Mouse (Mus musculus): ENCODE measurements around the gene Ndel1. TPM values are rescaled to one million over a fixed set of nuclear protein-coding genes. Genes with fewer than 3 reads are reported as not detected.
A peak's percentile ranks its signal among the peaks of the same experiment; 100 is the strongest.

The Ndel1 gene
- total RNA-seq, 2 experiments from 2014 or later: 57.2 to 72.8 TPM

DNA sequence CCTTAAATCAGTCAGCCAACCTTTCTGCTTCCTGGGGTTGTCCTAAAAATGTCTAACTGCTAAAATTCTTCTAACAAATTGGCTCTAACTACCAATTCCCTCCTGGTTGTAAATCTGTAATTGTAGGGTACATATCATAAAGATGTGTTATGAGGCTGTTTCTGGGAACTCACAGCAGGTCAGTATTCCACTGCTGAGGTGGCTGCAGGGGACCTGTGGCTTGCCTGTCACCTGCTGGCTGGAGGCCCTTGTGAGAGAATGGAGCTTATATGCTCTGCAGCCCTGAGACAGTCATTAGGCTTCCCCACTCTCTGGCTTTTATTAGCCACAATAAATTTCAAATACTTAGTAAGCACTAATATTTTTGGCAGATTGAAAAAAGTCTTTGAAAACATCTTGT lies 92.8 kb downstream of the Ndel1 start:
- DNase-seq: no peak

DNA sequence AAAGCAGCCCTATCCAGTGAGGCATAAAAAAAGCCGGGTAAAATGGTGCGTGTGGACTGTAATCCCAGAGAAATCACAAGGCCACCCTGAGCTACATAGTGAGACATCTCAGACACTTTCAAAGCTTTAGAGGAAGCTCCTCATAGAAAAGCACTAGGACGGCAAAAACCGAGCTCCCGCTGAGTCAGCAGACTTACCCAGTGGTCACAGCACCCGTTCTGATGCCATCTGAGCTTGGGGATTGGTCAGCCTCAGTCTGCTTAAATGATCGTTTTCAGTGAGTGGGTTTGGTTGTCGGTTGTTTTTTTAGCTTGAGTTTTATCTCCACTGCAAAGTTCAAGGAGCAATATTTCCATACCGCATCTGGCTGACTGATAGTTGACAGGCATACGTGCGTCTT lies 93.7 kb downstream of the Ndel1 start:
- DNase-seq: no peak

GRCm38 (mm10) chr11:68776147-68776655 lies 95.5 kb downstream of the Ndel1 start:
- peak; percentile 4 for DNase-seq

Other genes starting within 250 kb of the Ndel1 start
- gene Myh10, start 180.3 kb downstream of the Ndel1 start, total RNA-seq (2021): 10 to 100 TPM; 38.9 to 48.6 TPM
- gene Rnf222, start 16.7 kb upstream of the Ndel1 start, total RNA-seq (2021): under 1 TPM; 0.09 to 0.12 TPM
- gene Rpl26, start 29.7 kb upstream of the Ndel1 start, total RNA-seq (2021): 1,000 to 10,000 TPM; 1,288 to 1,295 TPM
- under 1 TPM; 0.27 to 0.60 TPM for gene Odf4, start 55.2 kb upstream of the Ndel1 start, total RNA-seq (2021)
- gene Arhgef15, start 85.6 kb upstream of the Ndel1 start, total RNA-seq (2021): 10 to 100 TPM; 25.4 to 35.9 TPM
- gene Slc25a35, start 96.3 kb upstream of the Ndel1 start, total RNA-seq (2021): 10 to 100 TPM; 28.5 to 32.9 TPM
- 10 to 100 TPM; 20.4 to 24.7 TPM for gene Rangrf, start 103.3 kb upstream of the Ndel1 start, total RNA-seq (2021)
- gene Pfas, start 136.6 kb upstream of the Ndel1 start, total RNA-seq (2021): 10 to 100 TPM; 23.8 to 32.9 TPM
- gene Ctc1, start 144.1 kb upstream of the Ndel1 start, total RNA-seq (2021): 10 to 100 TPM; 25.3 to 30.0 TPM
- 10 to 100 TPM; 16.2 to 22.5 TPM for gene Aurkb, start 173.8 kb upstream of the Ndel1 start, total RNA-seq (2021)
- gene Borcs6, start 187.9 kb upstream of the Ndel1 start, total RNA-seq (2021): 10 to 100 TPM; 19.1 to 22.1 TPM
- 10 to 100 TPM; 13.2 to 13.8 TPM for gene Tmem107, start 198.9 kb upstream of the Ndel1 start, total RNA-seq (2021)
- 100 to 1,000 TPM; 104 to 143 TPM for gene Vamp2, start 216.6 kb upstream of the Ndel1 start, total RNA-seq (2021)
- 100 to 1,000 TPM in 1 of 2 experiments, 10 to 100 TPM in 1; 63.1 to 157 TPM for gene Per1, start 223.4 kb upstream of the Ndel1 start, total RNA-seq (2021)
- under 1 TPM; 0.18 to 0.36 TPM for gene Hes7, start 248.5 kb upstream of the Ndel1 start, total RNA-seq (2021)

Data from adrenal gland, postnatal 10 days (tissue).